8 mouse cellular contexts compared by ENCODE assay signal in the genomic region with DNA sequence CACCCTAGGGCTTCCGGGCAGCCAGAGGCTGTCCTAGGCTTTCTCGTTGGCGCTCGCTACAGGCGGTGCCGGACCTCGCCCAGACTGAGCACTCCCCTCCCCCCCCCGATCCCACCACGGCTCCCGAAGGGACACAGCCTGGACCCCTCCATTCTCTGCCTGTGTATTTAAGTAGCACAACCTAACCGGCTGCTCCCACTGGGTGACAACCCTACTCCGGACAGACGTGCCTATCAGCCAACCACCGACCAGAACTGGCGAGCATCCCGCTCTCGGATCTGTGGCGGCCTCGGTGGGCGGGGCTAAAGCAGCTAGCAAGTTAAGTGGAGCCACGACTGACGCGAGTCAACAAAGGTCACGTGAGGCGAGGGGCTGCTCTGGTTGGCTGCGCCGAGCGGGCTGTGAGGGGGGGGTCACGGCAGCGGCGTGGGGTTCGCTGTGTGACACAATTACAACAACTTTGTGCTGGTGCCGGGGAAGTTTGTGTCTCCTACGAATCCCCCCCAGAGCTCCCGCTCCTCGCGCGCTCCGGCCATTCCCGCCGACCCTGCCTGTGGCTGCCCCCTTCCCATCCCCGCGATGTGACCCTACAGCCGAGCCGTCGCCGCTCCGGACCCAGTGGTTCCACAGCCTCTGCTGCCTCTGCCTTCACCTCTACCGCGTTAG. TPM values are rescaled to one million over a fixed set of nuclear protein-coding genes. Genes with fewer than 3 reads are reported as not detected.
DNase-seq lines count a peak whose midpoint lies in the region; ATAC-seq and TF ChIP-seq lines count a peak whose summit lies in the region.

A gene (plus strand): TSS at position 384 of the 666 bp plus-strand sequence.

- peak; percentile 95 for DNase-seq in A20 (ENCODE audit: low read depth, low spot score)
- DNase-seq in heart, adult 9 months (ENCODE audit: low spot score in 2 of 2) = peak; percentile 98 to 100
- peak; percentile 91 to 99 for DNase-seq in monocyte, adult 2 months (ENCODE audit: low read depth in 1 of 2, low spot score in 2 of 2)
- DNase-seq in spleen, postnatal 36 days (ENCODE audit: low spot score in 2 of 2) = peak; percentile 98 to 100

- peak within 1 kb of the TSS; percentile 95 for H3K9ac ChIP-seq in kidney, embryonic 14.5 days (ENCODE audit: low read depth, low read length)
- peak within 1 kb of the TSS; percentile 82 for H3K9ac ChIP-seq in limb, embryonic 15.5 days

- peak within 1 kb of the TSS; percentile 93 for H3K4me3 ChIP-seq in bone marrow macrophage, adult 2 months (ENCODE audit: insufficient read depth, low read length)
- H3K4me3 ChIP-seq in embryonic fibroblast, embryonic 13.5 days (ENCODE audit: insufficient read depth, low read length) = peak within 1 kb of the TSS; percentile 85
- H3K4me3 ChIP-seq in kidney, embryonic 14.5 days (ENCODE audit: low read length) = peak within 1 kb of the TSS; percentile 77
- H3K4me3 ChIP-seq in limb, embryonic 15.5 days = peak within 1 kb of the TSS; percentile 77

- no peaks in the 10 kb centered on the region for H3K36me3 ChIP-seq in kidney, embryonic 14.5 days (ENCODE audit: control insufficient read depth, insufficient read depth, low read length)
- no peaks in the 10 kb centered on the region for H3K36me3 ChIP-seq in limb, embryonic 15.5 days

- H3K27ac ChIP-seq in bone marrow macrophage, adult 2 months (ENCODE audit: insufficient read depth, low read depth, low read length) = peak within 1 kb of the TSS; percentile 86
- peak within 1 kb of the TSS; percentile 81 for H3K27ac ChIP-seq in embryonic fibroblast, embryonic 13.5 days (ENCODE audit: insufficient read depth, low read length)
- peak within 1 kb of the TSS; percentile 98 for H3K27ac ChIP-seq in kidney, embryonic 14.5 days (ENCODE audit: low read depth, low read length)
- H3K27ac ChIP-seq in limb, embryonic 15.5 days = peak within 1 kb of the TSS; percentile 98

- no peaks in the 10 kb centered on the region for H3K9me3 ChIP-seq in kidney, embryonic 14.5 days (ENCODE audit: control insufficient read depth, low read length)
- H3K9me3 ChIP-seq in limb, embryonic 15.5 days = no peaks in the 10 kb centered on the region

- no peak for TF ChIP-seq CTCF in bone marrow macrophage, adult 2 months (IDR thresholded peaks at IDR 0.05; ENCODE audit: low read depth, low read length)
- no peak for TF ChIP-seq CTCF in embryonic fibroblast, embryonic 13.5 days (IDR thresholded peaks at IDR 0.05; ENCODE audit: borderline replicate concordance, insufficient read depth, low read length)

- H3K4me1 ChIP-seq in bone marrow macrophage, adult 2 months (ENCODE audit: control insufficient read depth, insufficient read depth, low read length) = no peaks in the 10 kb centered on the region
- no peaks in the 10 kb centered on the region for H3K4me1 ChIP-seq in embryonic fibroblast, embryonic 13.5 days (ENCODE audit: control insufficient read depth, insufficient read depth, low read length)
- no peaks in the 10 kb centered on the region for H3K4me1 ChIP-seq in kidney, embryonic 14.5 days (ENCODE audit: control insufficient read depth, insufficient read depth, low read length)
- H3K4me1 ChIP-seq in limb, embryonic 15.5 days = no peaks in the 10 kb centered on the region

- H3K27me3 ChIP-seq in kidney, embryonic 14.5 days (ENCODE audit: control insufficient read depth, insufficient read depth, low read length) = no peaks in the 10 kb centered on the region
- H3K27me3 ChIP-seq in limb, embryonic 15.5 days = no peaks in the 10 kb centered on the region

- WGBS in kidney, embryonic 14.5 days = under 1% methylated on average over 47 of the region's 50 CpGs
- WGBS in limb, embryonic 15.5 days = under 1% methylated on average over 41 of the region's 50 CpGs

- peak within 1 kb of the TSS; percentile 58 for H3K4me2 ChIP-seq in kidney, embryonic 14.5 days (replicated peaks; ENCODE audit: low read depth, low read length)
- H3K4me2 ChIP-seq in limb, embryonic 15.5 days = peak within 1 kb of the TSS; percentile 63

- no peak for TF ChIP-seq POLR2A in bone marrow macrophage, adult 2 months (IDR thresholded peaks at IDR 0.05; ENCODE audit: borderline replicate concordance, low read depth, low read length)
- peak; percentile 78 for TF ChIP-seq POLR2A in embryonic fibroblast, embryonic 13.5 days (IDR thresholded peaks at IDR 0.05; ENCODE audit: low read depth, low read length)

- ATAC-seq in kidney, embryonic 14.5 days (ENCODE audit: low FRiP score, low TSS enrichment) = peak; percentile 99
- ATAC-seq in limb, embryonic 15.5 days (ENCODE audit: insufficient number of reproducible peaks, low FRiP score, low TSS enrichment, low read depth) = peak; percentile 100

RNA-seq across cellular contexts. Expression of the gene that starts here (rescaled TPM):
- polyA plus RNA-seq in bone marrow macrophage, adult 2 months (2012; ENCODE audit: insufficient read depth, insufficient read length, missing spikeins) = 39.9 and 40.8 TPM in 2 replicates
- 22.4 and 27.3 TPM in 2 replicates for polyA plus RNA-seq in embryonic fibroblast, embryonic 13.5 days (2011; ENCODE audit: insufficient read length, low read depth, missing spikeins)
- polyA plus RNA-seq in kidney, embryonic 14.5 days (2014; fragmentation: Nextera tagmentation; extraction: Ambion mirVana) = 22.4 and 27.1 TPM in 2 replicates
- polyA plus RNA-seq in limb, embryonic 15.5 days (2015; fragmentation: Nextera tagmentation; extraction: Ambion mirVana) = 19.9 and 23.8 TPM in 2 replicates

Comparison
In these comparisons a context has a peak if more than half of its experiments do, and no peak if none do; other contexts are left out.
1. Peak in every context shown above with its lines: DNase-seq, ATAC-seq, H3K4me3 ChIP-seq and H3K27ac ChIP-seq.